Mouse (Mus musculus) ovary, postnatal 10 days (tissue): Measurements from ENCODE around the gene Bdkrb2.

Experiments
- DNase-seq: peaks from one replicate; pipeline ENCODE4 v3.0.0; 2022; ENCODE audit warnings: low spot score

The Bdkrb2 gene

GRCm38 (mm10) chr12:105562936-105563680 lies at the start of gene Bdkrb2:
Gene Bdkrb2, plus strand, starts transcription at chr12:105563226.
- no peak for DNase-seq

- no peak for DNase-seq
These were observed 48.9 kb upstream of the Bdkrb2 start for GRCm38 (mm10) chr12:105514111-105514510.

- DNase-seq: no peak
These were observed 45.9 kb upstream of the Bdkrb2 start for GRCm38 (mm10) chr12:105517026-105517675.

- no peak for DNase-seq
These were observed 43.2 kb upstream of the Bdkrb2 start for GRCm38 (mm10) chr12:105519851-105520250.

- no peak for DNase-seq
These were observed 41.8 kb upstream of the Bdkrb2 start for GRCm38 (mm10) chr12:105521170-105521762.

GRCm38 (mm10) chr12:105523737-105524136 lies 39.3 kb upstream of the Bdkrb2 start:
- no peak for DNase-seq

GRCm38 (mm10) chr12:105526186-105526585 lies 36.8 kb upstream of the Bdkrb2 start:
- no peak for DNase-seq

GRCm38 (mm10) chr12:105526829-105527228 lies 36.2 kb upstream of the Bdkrb2 start:
- DNase-seq: no peak

- no peak for DNase-seq
These were observed 33.5 kb upstream of the Bdkrb2 start for GRCm38 (mm10) chr12:105529545-105529944.

- DNase-seq: no peak
These were observed 31.2 kb upstream of the Bdkrb2 start for GRCm38 (mm10) chr12:105531724-105532371.

- DNase-seq: no peak
These were observed 28.2 kb upstream of the Bdkrb2 start for GRCm38 (mm10) chr12:105534842-105535241.

GRCm38 (mm10) chr12:105535968-105536760 lies 26.9 kb upstream of the Bdkrb2 start:
- DNase-seq: no peak

- DNase-seq: no peak
These were observed 25.9 kb upstream of the Bdkrb2 start for GRCm38 (mm10) chr12:105537162-105537561.

GRCm38 (mm10) chr12:105539649-105540048 lies 23.4 kb upstream of the Bdkrb2 start:
- no peak for DNase-seq

- DNase-seq: no peak
These were observed 21.2 kb upstream of the Bdkrb2 start for GRCm38 (mm10) chr12:105541590-105542402.

GRCm38 (mm10) chr12:105542513-105542912 lies 20.5 kb upstream of the Bdkrb2 start:
- no peak for DNase-seq

- DNase-seq: no peak
These were observed 19.9 kb upstream of the Bdkrb2 start for GRCm38 (mm10) chr12:105543176-105543575.

- no peak for DNase-seq
These were observed 19.3 kb upstream of the Bdkrb2 start for GRCm38 (mm10) chr12:105543751-105544150.

GRCm38 (mm10) chr12:105544872-105545271 lies 18.2 kb upstream of the Bdkrb2 start:
- no peak for DNase-seq

GRCm38 (mm10) chr12:105545696-105546435 lies 17.2 kb upstream of the Bdkrb2 start:
- DNase-seq: no peak
